Mouse (Mus musculus): ENCODE measurements at regions not wholly inside any gene's neighbourhood (a gene's known extent, or its start where the extent isn't known, plus 50 kb on each side); places are given as distances from the start of the nearest gene placed in this dataset.

- TF ChIP-seq EP300 (IDR thresholded peaks at IDR 0.05): no peak
- TF ChIP-seq CTCF (IDR thresholded peaks at IDR 0.05): no peak
Observed at GRCm38 (mm10) chr4:131149466-131149865, 205.3 kb downstream of the Matn1 start.
